Mouse (Mus musculus) intestine, postnatal 0 days (tissue): Measurements from ENCODE around the gene Tcp11l1. TPM values are rescaled to one million over a fixed set of nuclear protein-coding genes. Genes with fewer than 3 reads are reported as not detected.
A peak's percentile ranks its signal among the peaks of the same experiment; 100 is the strongest.

Experiments used
- ATAC-seq: fragments of 200-750 bp; cut with Nextera tagmentation; 2 replicates; pipeline ENCODE4 v1.8.0; 2017; ENCODE audit warnings: mild to moderate bottlenecking, moderate TSS enrichment, moderate library complexity
- H3K27ac ChIP-seq: fragments of 300-500 bp; sonication (generic); 2 replicates; pipeline ENCODE4 v1.5.1; 2014; ENCODE audit warnings: mild to moderate bottlenecking, low read depth, low read length, moderate library complexity
- H3K27me3 ChIP-seq: fragments of 300-500 bp; sonication (generic); replicated peaks from 2 replicates; pipeline ENCODE4 v1.6.1; 2014; ENCODE audit warnings: low read length, mixed read lengths; ENCODE audit not compliant: control insufficient read depth, insufficient read depth
- H3K36me3 ChIP-seq: fragments of 300-500 bp; sonication (generic); 2 replicates; pipeline ENCODE4 v1.6.1; 2014; ENCODE audit warnings: mild to moderate bottlenecking, moderate library complexity; ENCODE audit not compliant: control insufficient read depth, insufficient read depth
- H3K4me1 ChIP-seq: fragments of 300-500 bp; sonication (generic); replicated peaks from 2 replicates; pipeline ENCODE4 v1.6.1; 2014; ENCODE audit warnings: antibody characterized with exemption, low read length, mixed read lengths; ENCODE audit not compliant: control insufficient read depth, insufficient read depth
- H3K4me2 ChIP-seq: fragments of 300-500 bp; sonication (generic); replicated peaks from 2 replicates; pipeline ENCODE4 v1.6.1; 2014; ENCODE audit warnings: low read depth, mild to moderate bottlenecking, moderate library complexity
- H3K4me3 ChIP-seq: fragments of 300-500 bp; sonication (generic); 2 replicates; pipeline ENCODE4 v1.5.1; 2014; ENCODE audit warnings: low read depth, low read length
- H3K9ac ChIP-seq: fragments of 300-500 bp; sonication (generic); 2 replicates; pipeline ENCODE4 v1.6.1; 2014; ENCODE audit warnings: mild to moderate bottlenecking, low read depth, low read length
- H3K9me3 ChIP-seq: fragments of 300-500 bp; sonication (generic); 2 replicates; pipeline ENCODE4 v1.6.1; 2016; ENCODE audit warnings: mixed run types; ENCODE audit not compliant: control insufficient read depth
- CTCF ChIP-seq: sonication (generic); IDR thresholded peaks from 2 replicates; pipeline ENCODE4 v1.5.1; 2016; ENCODE audit warnings: low read depth, mild to moderate bottlenecking, control low read depth, antibody characterized with exemption, moderate library complexity
- WGBS: fragments of 180-500 bp; shearing (Covaris S2); extraction: QIAGEN DNeasy Blood & Tissue Kit; methylation state at CpG from one replicate; pipeline ENCODE4 v1.1.7; 2014; 5-methylcytosine and 5-hydroxymethylcytosine counted together
- polyA plus RNA-seq: library from polyadenylated mRNA; unstranded; fragments of >200 nt; fragmentation: Nextera tagmentation; extraction: Ambion mirVana; gene quantifications from 2 replicates; pipeline ENCODE4 v1.2.1, GENCODE M21; 2015

The Tcp11l1 gene
- polyA plus RNA-seq, 1 experiment from 2014 or later: 16.0 TPM

GRCm38 (mm10) chr2:104685418-104685817 lies 26.6 kb downstream of the Tcp11l1 start:
- H3K27me3 ChIP-seq: no peaks in the 10 kb centered on the region
- H3K4me3 ChIP-seq: no peak overlapping the region
- H3K4me1 ChIP-seq: no peaks in the 10 kb centered on the region; the same call in 1 of the 2 replicates
- peaks cover 4% of the 10 kb centered on the region; the same call in 1 of the 2 replicates for H3K36me3 ChIP-seq
- H3K9me3 ChIP-seq: no peaks in the 10 kb centered on the region
- ATAC-seq: peak; percentile 73
- H3K27ac ChIP-seq: no peak overlapping the region
- 4% methylated on average over 13 of the region's 13 CpGs for WGBS
- no peak overlapping the region for H3K4me2 ChIP-seq
- no peak overlapping the region for H3K9ac ChIP-seq
- peak; percentile 100 for TF ChIP-seq CTCF

DNA sequence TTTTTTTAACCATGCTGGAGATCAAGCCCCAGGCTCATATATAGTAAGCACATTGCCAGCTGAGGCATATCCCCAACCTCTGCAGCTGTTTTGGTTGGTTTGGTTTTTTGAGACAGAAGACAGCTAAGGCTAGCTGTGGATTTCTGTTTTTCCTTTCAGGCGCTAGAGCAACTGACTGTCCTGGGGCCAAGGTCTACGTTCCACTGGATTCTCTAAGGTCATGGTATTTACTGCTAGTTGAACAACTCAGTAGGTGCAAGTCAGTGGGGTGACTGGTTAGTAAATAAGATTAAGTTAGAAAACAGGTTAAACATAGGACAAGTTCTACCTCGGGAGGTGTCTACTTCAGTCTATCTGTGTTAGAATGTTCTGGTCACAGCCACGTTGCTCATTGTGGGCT lies 27.2 kb downstream of the Tcp11l1 start:
- Histone ChIP-seq H3K9ac (no peak overlapping the region), H3K36me3 (peaks cover 4% of the 10 kb centered on the region; the same call in 1 of the 2 replicates), H3K27me3 (no peaks in the 10 kb centered on the region), H3K9me3 (no peaks in the 10 kb centered on the region), H3K4me2 (no peak overlapping the region), H3K27ac (no peak overlapping the region), H3K4me3 (no peak overlapping the region), H3K4me1 (no peaks in the 10 kb centered on the region; the same call in 1 of the 2 replicates)
- TF ChIP-seq CTCF: no peak
- ATAC-seq: no peak
- WGBS: 85% methylated on average over 4 of the region's 4 CpGs

DNA sequence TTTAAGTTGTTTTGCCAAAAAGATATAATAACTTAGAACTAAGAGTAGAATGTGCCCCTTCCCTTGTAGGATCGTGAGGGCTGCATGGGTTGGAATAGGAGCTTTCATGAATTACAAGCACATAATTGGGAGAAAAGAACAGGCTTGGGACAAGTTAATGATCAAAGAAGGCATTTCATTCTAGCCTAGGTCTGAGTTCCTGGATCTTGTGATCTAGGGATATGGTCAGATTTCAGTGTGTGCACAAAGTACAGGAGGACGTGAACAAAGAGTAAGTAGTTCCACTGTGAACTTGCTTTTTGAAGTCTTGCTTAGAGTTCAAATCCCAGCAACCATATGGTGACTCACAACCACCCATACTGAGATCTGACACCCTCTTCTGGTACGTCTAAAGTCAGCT lies 34.6 kb downstream of the Tcp11l1 start:
- no peak for ATAC-seq
- no peaks in the 10 kb centered on the region for H3K36me3 ChIP-seq
- no peaks in the 10 kb centered on the region for H3K27me3 ChIP-seq
- H3K9ac ChIP-seq: no peak overlapping the region
- no peaks in the 10 kb centered on the region for H3K4me1 ChIP-seq
- no peak overlapping the region for H3K27ac ChIP-seq
- WGBS: 82% methylated on average over 3 of the region's 3 CpGs
- H3K4me2 ChIP-seq: no peak overlapping the region
- H3K4me3 ChIP-seq: no peak overlapping the region
- no peak for TF ChIP-seq CTCF
- H3K9me3 ChIP-seq: no peaks in the 10 kb centered on the region

DNA sequence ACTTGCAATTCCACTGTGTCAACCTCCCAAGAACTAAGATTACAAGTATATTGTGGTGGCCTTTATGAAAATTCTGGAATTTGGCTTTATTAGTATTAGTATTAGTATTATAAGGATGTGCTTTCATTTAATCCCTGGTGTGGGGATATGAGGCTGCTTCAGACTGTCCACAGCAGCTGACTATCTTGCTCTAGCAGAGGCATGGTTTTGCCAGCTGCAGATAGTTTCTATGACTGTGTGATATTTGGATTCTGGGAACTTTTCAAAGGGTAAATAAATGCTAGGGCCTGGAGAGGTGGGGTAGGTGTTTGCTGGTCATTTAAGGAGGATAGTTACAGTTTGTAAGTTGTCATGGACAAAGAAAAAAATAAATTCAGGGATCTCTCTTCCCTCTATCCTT lies 40.2 kb downstream of the Tcp11l1 start:
- H3K27ac ChIP-seq: no peak overlapping the region
- no peak overlapping the region for H3K9ac ChIP-seq
- no peaks in the 10 kb centered on the region for H3K27me3 ChIP-seq
- no peak for TF ChIP-seq CTCF
- no peak overlapping the region for H3K4me3 ChIP-seq
- no peaks in the 10 kb centered on the region for H3K36me3 ChIP-seq
- H3K9me3 ChIP-seq: no peaks in the 10 kb centered on the region
- ATAC-seq: no peak
- H3K4me2 ChIP-seq: no peak overlapping the region
- H3K4me1 ChIP-seq: no peaks in the 10 kb centered on the region

GRCm38 (mm10) chr2:104669122-104669804 lies 42.7 kb downstream of the Tcp11l1 start:
- no peaks in the 10 kb centered on the region for H3K9me3 ChIP-seq
- H3K4me3 ChIP-seq: no peak overlapping the region
- H3K9ac ChIP-seq: no peak overlapping the region
- WGBS: 70% methylated on average over 6 of the region's 6 CpGs
- no peak overlapping the region for H3K4me2 ChIP-seq
- TF ChIP-seq CTCF: peak; percentile 45
- H3K27me3 ChIP-seq: no peaks in the 10 kb centered on the region
- peaks cover 14% of the 10 kb centered on the region; the same call in 1 of the 2 replicates for H3K36me3 ChIP-seq
- no peak overlapping the region for H3K27ac ChIP-seq
- no peaks in the 10 kb centered on the region for H3K4me1 ChIP-seq
- no peak for ATAC-seq

GRCm38 (mm10) chr2:104663372-104664100 lies 48.4 kb downstream of the Tcp11l1 start:
- Histone ChIP-seq H3K4me2 (no peak overlapping the region), H3K27me3 (no peaks in the 10 kb centered on the region), H3K9ac (no peak overlapping the region), H3K36me3 (peaks cover 40% of the 10 kb centered on the region), H3K9me3 (no peaks in the 10 kb centered on the region), H3K27ac (no peak overlapping the region), H3K4me3 (no peak overlapping the region), H3K4me1 (no peaks in the 10 kb centered on the region)
- 67% methylated on average over 8 of the region's 8 CpGs for WGBS
- no peak for ATAC-seq
- TF ChIP-seq CTCF: no peak
